Mouse (Mus musculus) hindlimb bud, embryonic 11.5 days (tissue): ENCODE measurements at regions not wholly inside any gene's neighbourhood (a gene's known extent, or its start where the extent isn't known, plus 50 kb on each side); places are given as distances from the start of the nearest gene placed in this dataset.

Source experiments
- DNase-seq: peaks from one replicate; pipeline ENCODE4 v3.0.0-alpha.2; 2012; ENCODE audit warnings: low read depth, low spot score; ENCODE audit errors: extremely low spot score

- no peak for DNase-seq
These were observed 337.4 kb upstream of the Npvf start for GRCm38 (mm10) chr6:50991528-50992125.

- no peak for DNase-seq
These were observed 339.7 kb upstream of the Npvf start for GRCm38 (mm10) chr6:50993952-50994351.

- no peak for DNase-seq
These were observed 348.5 kb upstream of the Npvf start for GRCm38 (mm10) chr6:51002713-51003112.

GRCm38 (mm10) chr6:51006074-51006591, 351.9 kb upstream of the Npvf start:
- no peak for DNase-seq

GRCm38 (mm10) chr6:51009526-51010340, 355.5 kb upstream of the Npvf start:
- DNase-seq, result no peak

GRCm38 (mm10) chr6:51010536-51010935, 356.3 kb upstream of the Npvf start:
- DNase-seq, result no peak

- DNase-seq, result no peak
These were observed 358.0 kb upstream of the Npvf start for GRCm38 (mm10) chr6:51012086-51012830.

GRCm38 (mm10) chr6:51015735-51016134, 361.5 kb upstream of the Npvf start:
- no peak for DNase-seq

- DNase-seq, result no peak
These were observed 362.3 kb upstream of the Npvf start for GRCm38 (mm10) chr6:51016441-51017070.

- no peak for DNase-seq
These were observed 363.2 kb upstream of the Npvf start for GRCm38 (mm10) chr6:51017260-51017999.

- DNase-seq, result no peak
These were observed 367.0 kb upstream of the Npvf start for GRCm38 (mm10) chr6:51021206-51021605.

- no peak for DNase-seq
These were observed 369.1 kb upstream of the Npvf start for GRCm38 (mm10) chr6:51023361-51023760.

- DNase-seq, result no peak
These were observed 370.5 kb upstream of the Npvf start for GRCm38 (mm10) chr6:51024756-51025155.

GRCm38 (mm10) chr6:51025411-51025810, 371.2 kb upstream of the Npvf start:
- DNase-seq, result no peak

- DNase-seq, result no peak
These were observed 373.1 kb upstream of the Npvf start for GRCm38 (mm10) chr6:51027296-51027695.

GRCm38 (mm10) chr6:51029516-51029915, 375.3 kb upstream of the Npvf start:
- no peak for DNase-seq

GRCm38 (mm10) chr6:51029953-51030352, 375.7 kb upstream of the Npvf start:
- no peak for DNase-seq

GRCm38 (mm10) chr6:51033835-51034234, 379.6 kb upstream of the Npvf start:
- DNase-seq, result no peak

GRCm38 (mm10) chr6:51036074-51036473, 381.8 kb upstream of the Npvf start:
- DNase-seq, result no peak

- no peak for DNase-seq
These were observed 382.3 kb upstream of the Npvf start for GRCm38 (mm10) chr6:51036553-51036952.
